Mouse (Mus musculus) hindbrain, embryonic 10.5 days (tissue): ENCODE measurements around the gene Barx1. TPM values are rescaled to one million over a fixed set of nuclear protein-coding genes. Genes with fewer than 3 reads are reported as not detected.

Experiments used
- DNase-seq: peaks from one replicate; pipeline ENCODE4 v3.0.0-alpha.2; 2017; ENCODE audit warnings: low spot score
- H3K27ac ChIP-seq: fragments of 300-500 bp; sonication (generic); 2 replicates; pipeline ENCODE4 v1.5.1; 2016; ENCODE audit warnings: mild to moderate bottlenecking, moderate library complexity
- H3K27me3 ChIP-seq: fragments of 300-500 bp; sonication (generic); 2 replicates; pipeline ENCODE4 v1.6.1; 2016; ENCODE audit warnings: mild to moderate bottlenecking; ENCODE audit not compliant: poor library complexity, insufficient read depth, severe bottlenecking
- H3K36me3 ChIP-seq: fragments of 300-500 bp; sonication (generic); 2 replicates; pipeline ENCODE4 v1.6.1; 2016; ENCODE audit warnings: mild to moderate bottlenecking, moderate library complexity
- H3K4me1 ChIP-seq: fragments of 300-500 bp; sonication (generic); replicated peaks from 2 replicates; pipeline ENCODE4 v1.6.1; 2016; ENCODE audit warnings: mild to moderate bottlenecking
- H3K4me3 ChIP-seq: fragments of 300-500 bp; sonication (generic); 2 replicates; pipeline ENCODE4 v1.5.1; 2016; ENCODE audit warnings: mild to moderate bottlenecking, moderate library complexity
- H3K9me3 ChIP-seq: fragments of 300-500 bp; sonication (generic); 2 replicates; pipeline ENCODE4 v1.6.1; 2016; ENCODE audit warnings: mild to moderate bottlenecking, moderate library complexity
- WGBS: fragments of 180-500 bp; shearing (Covaris S2); methylation state at CpG from one replicate; pipeline ENCODE4 v1.1.7; 2016; 5-methylcytosine and 5-hydroxymethylcytosine counted together
- polyA plus RNA-seq: library from polyadenylated mRNA; unstranded; fragments of >200 nt; fragmentation: Nextera tagmentation; extraction: Ambion mirVana; gene quantifications from 2 replicates; pipeline ENCODE4 v1.2.1, GENCODE M21; 2016

Gene Barx1
- polyA plus RNA-seq, 1 experiment from 2014 or later: 2.9 TPM

DNA sequence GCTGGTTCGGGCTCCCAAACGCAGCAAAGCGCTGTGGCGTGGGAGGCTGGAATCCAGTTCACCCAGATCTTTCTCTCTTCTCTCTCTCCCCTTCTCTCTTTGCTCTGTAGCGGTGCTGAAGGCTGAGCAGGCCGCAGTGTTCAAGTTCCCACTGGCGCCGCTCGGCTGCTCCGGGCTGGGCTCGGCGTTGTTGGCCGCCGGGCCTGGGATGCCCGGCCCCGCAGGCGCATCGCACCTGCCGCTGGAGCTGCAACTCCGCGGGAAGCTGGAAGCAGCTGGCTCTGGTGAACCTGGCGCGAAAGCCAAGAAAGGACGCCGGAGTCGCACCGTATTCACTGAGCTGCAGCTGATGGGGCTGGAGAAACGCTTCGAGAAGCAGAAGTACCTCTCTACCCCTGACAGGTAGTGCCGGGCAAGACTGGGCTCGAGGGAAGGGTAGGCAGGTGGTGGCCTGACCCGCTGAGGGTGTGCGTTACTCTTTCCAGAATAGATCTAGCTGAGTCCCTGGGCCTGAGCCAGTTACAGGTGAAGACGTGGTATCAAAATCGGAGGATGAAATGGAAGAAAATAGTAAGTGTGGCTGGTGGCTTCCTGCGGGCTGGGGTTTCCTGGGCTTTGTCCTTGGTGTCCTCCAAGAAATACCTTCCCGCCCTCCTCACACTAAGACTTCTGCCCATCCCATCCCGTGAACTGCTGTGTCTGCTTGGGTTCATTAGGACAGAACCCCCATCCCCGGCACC is 2.3 kb downstream of the Barx1 start:
- H3K4me3 ChIP-seq: peak overlapping the region; percentile 22
- H3K9me3 ChIP-seq: no peaks in the 10 kb centered on the region
- peak; percentile 55 for DNase-seq
- peaks cover 46% of the 10 kb centered on the region for H3K4me1 ChIP-seq
- WGBS: 1% methylated on average over 39 of the region's 39 CpGs
- no peak overlapping the region for H3K27ac ChIP-seq
- peaks cover 100% of the 10 kb centered on the region for H3K27me3 ChIP-seq
- no peaks in the 10 kb centered on the region for H3K36me3 ChIP-seq

DNA sequence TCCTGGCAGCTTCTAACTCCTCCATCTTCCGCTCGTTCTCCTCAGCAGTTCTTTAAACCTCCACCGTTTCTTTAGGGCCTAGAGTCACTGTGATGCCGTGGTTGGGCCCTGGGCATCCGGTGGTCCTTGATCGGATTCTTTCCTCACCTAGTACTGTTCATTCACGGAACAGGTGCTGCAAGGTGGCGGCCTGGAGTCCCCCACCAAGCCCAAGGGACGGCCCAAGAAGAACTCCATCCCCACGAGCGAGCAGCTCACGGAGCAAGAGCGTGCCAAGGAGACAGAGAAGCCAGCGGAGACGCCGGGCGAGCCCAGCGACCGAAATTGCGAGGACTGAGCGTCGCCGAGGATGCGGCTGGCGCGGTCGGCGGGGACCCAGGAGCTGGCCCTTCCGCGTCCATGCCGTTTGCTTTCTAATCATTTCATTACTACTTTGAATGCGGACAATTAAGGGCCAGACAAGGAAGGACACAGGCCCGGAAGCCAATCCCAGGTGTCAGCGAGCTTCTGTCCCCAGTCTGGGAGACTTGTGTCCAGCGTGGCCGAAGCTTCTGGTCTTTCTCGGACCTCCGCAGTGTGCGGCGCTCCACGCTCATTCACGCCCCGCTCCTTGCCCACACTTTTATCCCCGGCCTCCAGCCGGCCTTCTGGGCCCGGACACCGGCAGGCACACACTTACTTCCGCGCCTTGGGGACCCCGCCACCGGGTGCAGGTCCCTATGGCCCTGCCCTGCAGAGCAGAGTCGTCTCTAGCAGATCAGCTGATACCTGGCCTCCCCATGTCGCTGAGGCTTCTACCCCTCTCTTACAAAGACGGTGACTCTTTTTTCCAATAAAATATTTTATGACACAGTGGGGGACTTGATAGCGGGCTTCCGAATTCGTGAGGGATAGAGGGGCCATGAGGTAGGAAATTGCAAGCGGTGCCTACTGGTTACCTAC is 3.1 kb downstream of the Barx1 start:
- peak; percentile 58 for DNase-seq
- Histone ChIP-seq H3K36me3 (no peaks in the 10 kb centered on the region), H3K27me3 (peaks cover 100% of the 10 kb centered on the region), H3K4me1 (peaks cover 46% of the 10 kb centered on the region), H3K4me3 (peak overlapping the region; percentile 1; the same call in 1 of the 2 replicates), H3K9me3 (no peaks in the 10 kb centered on the region), H3K27ac (no peak overlapping the region)
- WGBS: 1% methylated on average over 58 of the region's 58 CpGs

DNA sequence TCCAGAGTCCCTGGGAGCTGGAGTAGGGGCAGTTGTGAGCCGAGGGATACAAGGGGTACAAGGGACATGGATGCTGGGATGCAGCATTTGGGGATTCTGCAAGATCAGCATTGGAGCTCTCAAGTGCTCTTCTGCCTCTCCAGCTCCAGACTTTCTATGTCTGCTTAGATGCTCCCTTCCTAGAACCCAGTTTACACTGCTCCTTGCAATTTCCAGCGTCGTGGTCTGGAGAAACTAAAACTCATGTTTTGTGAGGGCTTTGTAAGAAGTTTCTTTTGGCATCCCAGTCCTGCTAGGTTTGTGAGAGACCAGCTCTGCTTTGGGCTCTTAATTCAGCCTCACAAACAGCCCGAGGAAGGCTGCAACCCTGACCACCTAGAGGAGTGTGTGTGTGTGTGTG is 4.7 kb downstream of the Barx1 start:
- DNase-seq: peak; percentile 29
- Histone ChIP-seq H3K27me3 (peaks cover 100% of the 10 kb centered on the region), H3K36me3 (no peaks in the 10 kb centered on the region), H3K9me3 (no peaks in the 10 kb centered on the region), H3K4me1 (peaks cover 46% of the 10 kb centered on the region), H3K27ac (no peak overlapping the region), H3K4me3 (no peak overlapping the region)
- 4% methylated on average over 4 of the region's 4 CpGs for WGBS

DNA sequence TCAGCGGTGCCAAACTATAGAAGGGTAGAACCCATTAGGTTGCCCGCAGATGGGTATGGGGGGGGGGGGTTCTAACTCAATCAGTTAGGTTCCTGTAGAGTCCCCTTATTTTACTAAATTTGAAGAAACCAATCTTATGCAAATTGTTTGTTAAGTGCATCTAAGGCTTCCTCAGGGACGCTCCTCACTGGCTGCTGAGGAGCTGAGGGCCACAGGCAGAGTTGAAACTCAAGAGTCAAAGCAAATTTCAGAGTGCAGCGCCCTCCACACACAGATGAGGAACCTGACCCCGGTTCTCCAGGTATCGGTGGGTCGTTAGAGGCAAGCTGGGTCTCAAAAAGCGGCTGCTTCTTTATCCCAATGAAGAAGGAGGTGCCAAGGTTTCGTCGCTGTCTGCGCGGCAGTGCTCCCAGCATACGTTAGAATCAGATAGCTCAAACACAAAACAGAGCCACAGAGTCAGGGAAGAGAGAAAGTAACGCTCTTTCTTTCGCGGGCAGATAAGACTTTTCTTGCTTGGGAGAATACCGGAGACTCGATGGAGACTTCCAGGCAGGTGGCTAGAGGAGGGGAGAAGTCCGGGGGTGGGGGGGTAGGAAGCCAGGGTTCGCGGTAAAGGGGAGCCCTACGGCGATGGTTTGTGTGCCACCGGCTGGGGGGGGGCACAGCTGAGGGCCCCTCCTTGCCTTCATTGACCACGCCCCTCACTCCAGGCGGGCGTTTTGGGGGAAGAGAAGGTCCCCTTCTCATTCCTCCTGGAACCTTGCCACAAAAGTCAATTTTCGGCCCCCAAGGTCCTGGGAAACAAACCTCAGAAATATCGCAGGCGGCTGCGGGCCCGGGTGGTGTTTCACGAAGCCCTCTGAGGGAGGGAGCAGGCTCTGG is 5.5 kb downstream of the Barx1 start:
- H3K4me1 ChIP-seq: peaks cover 43% of the 10 kb centered on the region
- no peaks in the 10 kb centered on the region for H3K36me3 ChIP-seq
- H3K27me3 ChIP-seq: peaks cover 100% of the 10 kb centered on the region
- H3K27ac ChIP-seq: no peak overlapping the region
- under 1% methylated on average over 33 of the region's 33 CpGs for WGBS
- H3K9me3 ChIP-seq: no peaks in the 10 kb centered on the region
- DNase-seq: peak; percentile 38
- peak overlapping the region; percentile 32 for H3K4me3 ChIP-seq

DNA sequence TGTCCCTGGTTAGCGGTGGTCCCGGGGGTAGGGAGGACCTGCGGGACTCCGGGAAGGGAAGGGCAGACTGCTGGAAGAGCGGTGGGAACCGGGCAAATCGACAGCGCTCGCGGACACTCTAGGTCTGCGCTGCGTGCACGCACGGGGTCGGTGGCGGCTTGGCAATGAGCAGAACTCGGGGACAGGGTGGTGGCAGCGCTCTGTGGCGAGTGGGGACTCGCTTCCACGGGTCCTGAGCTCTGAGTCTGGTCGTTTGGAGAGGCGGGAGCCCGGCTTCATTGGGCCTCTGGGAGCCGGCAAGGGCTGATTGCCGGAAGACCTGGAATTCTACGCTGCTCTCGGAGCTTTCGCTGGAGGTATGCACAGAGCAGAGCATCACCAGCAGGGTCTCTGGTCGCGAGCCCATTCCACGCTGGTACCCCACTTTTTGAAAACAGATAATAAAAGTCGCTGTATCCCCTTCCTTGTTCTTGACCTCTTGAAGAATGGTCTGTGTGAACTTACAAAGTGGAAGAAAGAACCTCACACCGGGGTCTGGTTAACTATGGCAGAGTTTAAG is 6.3 kb downstream of the Barx1 start:
- Histone ChIP-seq H3K4me3 (peak overlapping the region; percentile 32), H3K36me3 (no peaks in the 10 kb centered on the region), H3K9me3 (no peaks in the 10 kb centered on the region), H3K27ac (no peak overlapping the region), H3K4me1 (peaks cover 36% of the 10 kb centered on the region), H3K27me3 (peaks cover 100% of the 10 kb centered on the region)
- peak; percentile 58 for DNase-seq
- WGBS: under 1% methylated on average over 34 of the region's 34 CpGs

DNA sequence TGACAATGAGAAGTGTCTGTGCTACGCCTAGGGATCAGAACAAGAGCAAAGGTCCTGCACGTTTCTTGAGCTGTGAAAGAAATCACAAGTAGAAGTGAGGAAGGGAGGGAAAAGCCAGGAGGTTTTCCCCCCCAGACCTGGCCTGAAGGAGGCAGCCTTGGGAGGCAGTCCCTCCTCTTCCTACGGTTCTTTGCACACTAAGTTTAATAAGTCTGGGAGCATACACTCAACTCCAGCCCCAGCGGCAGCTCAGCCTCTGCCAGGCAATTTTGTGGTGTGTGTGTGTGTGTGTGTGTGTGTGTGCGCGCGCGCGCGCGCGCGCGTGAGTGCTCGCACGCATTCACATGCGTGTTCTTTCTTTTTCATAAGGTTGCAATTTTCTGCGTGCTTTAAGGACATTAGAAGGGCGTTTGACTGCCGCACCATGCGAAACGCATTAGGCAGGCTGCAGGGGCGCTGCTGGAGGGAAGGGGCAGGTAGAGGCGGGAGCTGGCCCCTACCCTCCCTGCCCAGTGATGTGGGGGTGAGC is 9.6 kb downstream of the Barx1 start:
- H3K9me3 ChIP-seq: 0 out of 2 replicates have a peak, but pooled peaks cover 4% of the 10 kb centered on the region
- no peak overlapping the region for H3K27ac ChIP-seq
- H3K27me3 ChIP-seq: peaks cover 95% of the 10 kb centered on the region
- 1% methylated on average over 24 of the region's 24 CpGs for WGBS
- no peaks in the 10 kb centered on the region for H3K36me3 ChIP-seq
- DNase-seq: no peak
- H3K4me1 ChIP-seq: peaks cover 25% of the 10 kb centered on the region
- H3K4me3 ChIP-seq: peak overlapping the region; percentile 27

DNA sequence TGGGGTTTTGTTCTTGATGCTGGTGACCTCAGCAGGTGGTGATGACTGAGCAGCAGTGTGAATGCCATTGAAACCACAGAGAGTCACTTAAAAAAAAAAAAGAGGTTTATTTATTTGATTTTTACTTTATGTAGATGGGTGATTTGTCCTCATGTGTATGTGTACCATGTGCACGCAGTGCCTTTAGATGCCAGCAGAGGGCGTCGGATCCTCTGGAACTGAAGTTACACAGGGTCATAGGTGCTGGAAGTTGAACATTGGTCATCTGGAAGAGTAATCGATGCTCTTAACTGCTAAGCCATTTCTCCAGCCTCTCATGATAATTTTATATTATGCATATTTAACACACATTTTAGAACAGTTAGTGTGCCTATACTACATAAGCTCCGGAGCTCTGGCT is 11.8 kb downstream of the Barx1 start:
- WGBS: 83% methylated on average over 5 of the region's 5 CpGs
- Histone ChIP-seq H3K9me3 (0 out of 2 replicates have a peak, but pooled peaks cover 4% of the 10 kb centered on the region), H3K4me3 (no peak overlapping the region), H3K27ac (no peak overlapping the region), H3K27me3 (peaks cover 86% of the 10 kb centered on the region), H3K4me1 (peaks cover 10% of the 10 kb centered on the region), H3K36me3 (no peaks in the 10 kb centered on the region)
- no peak for DNase-seq

DNA sequence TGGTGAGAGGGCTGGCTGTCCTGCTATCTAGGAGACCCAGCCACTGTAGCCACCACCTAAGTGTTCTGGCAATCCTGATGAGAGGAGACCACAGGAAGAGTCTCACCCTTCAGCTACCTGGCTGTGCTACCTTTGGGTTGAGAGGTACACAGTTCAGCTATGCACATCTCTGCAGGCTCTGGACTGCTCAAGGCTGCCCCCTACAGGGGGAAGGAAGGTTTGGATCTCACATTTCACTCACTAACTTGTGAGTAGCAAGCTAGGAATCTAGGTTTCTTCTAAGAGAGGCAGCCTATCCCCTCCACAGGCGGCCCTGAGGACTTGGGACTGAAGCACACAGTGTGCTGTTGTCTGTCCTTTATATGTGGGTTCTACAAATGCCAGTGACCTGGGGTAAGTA is 16.6 kb downstream of the Barx1 start:
- H3K9me3 ChIP-seq: 0 out of 2 replicates have a peak, but pooled peaks cover 4% of the 10 kb centered on the region

DNA sequence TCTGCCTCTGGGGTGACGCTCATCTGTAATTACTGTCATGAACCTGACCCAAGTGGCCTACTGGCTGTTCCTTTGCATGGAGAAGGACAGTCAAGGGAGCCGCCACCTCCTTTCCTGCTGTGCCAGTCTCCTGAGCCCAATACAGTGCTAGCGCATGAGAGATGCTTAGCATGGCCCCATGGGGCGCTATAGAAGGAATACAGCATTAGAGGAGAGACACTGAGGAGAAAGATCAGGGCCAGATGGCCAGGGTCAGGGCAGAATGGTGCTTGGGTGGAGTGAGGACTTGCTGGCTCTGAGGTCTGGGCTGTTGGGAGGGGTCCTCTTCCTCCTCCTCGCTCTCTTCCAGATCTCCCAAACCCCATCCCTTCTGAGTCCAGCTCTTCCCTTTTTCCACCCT is 23.9 kb downstream of the Barx1 start:
- no peak overlapping the region for H3K4me3 ChIP-seq
- WGBS: 37% methylated on average over 5 of the region's 5 CpGs
- peaks cover 8% of the 10 kb centered on the region; the same call in 1 of the 2 replicates for H3K9me3 ChIP-seq
- peaks cover 7% of the 10 kb centered on the region for H3K4me1 ChIP-seq
- H3K36me3 ChIP-seq: no peaks in the 10 kb centered on the region
- H3K27ac ChIP-seq: peak overlapping the region; percentile 50; the same call in 1 of the 2 replicates
- peak; percentile 31 for DNase-seq
- H3K27me3 ChIP-seq: peaks cover 5% of the 10 kb centered on the region

More for the DNA sequence above, 16.6 kb downstream of the Barx1 start:
- no peak overlapping the region for H3K27ac ChIP-seq
- no peaks in the 10 kb centered on the region for H3K36me3 ChIP-seq
- peaks cover 49% of the 10 kb centered on the region for H3K27me3 ChIP-seq
- peak; percentile 36 for DNase-seq
- H3K4me1 ChIP-seq: no peaks in the 10 kb centered on the region
- 46% methylated on average over 1 of the region's 1 CpGs for WGBS
- no peak overlapping the region for H3K4me3 ChIP-seq

DNA sequence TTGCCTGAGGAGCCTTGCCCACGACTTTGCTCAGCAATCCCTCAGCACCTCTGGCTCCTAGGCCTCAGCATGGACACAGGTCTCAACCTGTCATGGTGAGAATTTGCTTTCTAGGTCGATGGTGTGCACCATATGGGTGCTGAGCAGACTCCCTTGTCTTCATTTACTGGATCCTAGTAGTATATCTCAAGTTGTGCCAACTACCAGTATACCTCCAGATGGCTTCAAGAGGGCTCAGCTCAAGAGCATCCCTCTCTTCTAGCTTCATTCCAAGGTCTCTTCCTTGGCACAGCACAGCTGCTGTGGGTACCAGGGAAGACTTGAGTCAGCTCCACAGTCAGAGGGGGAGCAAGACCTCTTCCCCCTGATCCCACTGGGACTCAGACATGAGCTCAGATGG is 29.2 kb downstream of the Barx1 start:
- WGBS: 69% methylated on average over 2 of the region's 2 CpGs
- H3K27ac ChIP-seq: no peak overlapping the region
- H3K27me3 ChIP-seq: no peaks in the 10 kb centered on the region
- no peak overlapping the region for H3K4me3 ChIP-seq
- H3K36me3 ChIP-seq: no peaks in the 10 kb centered on the region
- peaks cover 11% of the 10 kb centered on the region for H3K4me1 ChIP-seq
- peaks cover 8% of the 10 kb centered on the region; the same call in 1 of the 2 replicates for H3K9me3 ChIP-seq
- DNase-seq: no peak

DNA sequence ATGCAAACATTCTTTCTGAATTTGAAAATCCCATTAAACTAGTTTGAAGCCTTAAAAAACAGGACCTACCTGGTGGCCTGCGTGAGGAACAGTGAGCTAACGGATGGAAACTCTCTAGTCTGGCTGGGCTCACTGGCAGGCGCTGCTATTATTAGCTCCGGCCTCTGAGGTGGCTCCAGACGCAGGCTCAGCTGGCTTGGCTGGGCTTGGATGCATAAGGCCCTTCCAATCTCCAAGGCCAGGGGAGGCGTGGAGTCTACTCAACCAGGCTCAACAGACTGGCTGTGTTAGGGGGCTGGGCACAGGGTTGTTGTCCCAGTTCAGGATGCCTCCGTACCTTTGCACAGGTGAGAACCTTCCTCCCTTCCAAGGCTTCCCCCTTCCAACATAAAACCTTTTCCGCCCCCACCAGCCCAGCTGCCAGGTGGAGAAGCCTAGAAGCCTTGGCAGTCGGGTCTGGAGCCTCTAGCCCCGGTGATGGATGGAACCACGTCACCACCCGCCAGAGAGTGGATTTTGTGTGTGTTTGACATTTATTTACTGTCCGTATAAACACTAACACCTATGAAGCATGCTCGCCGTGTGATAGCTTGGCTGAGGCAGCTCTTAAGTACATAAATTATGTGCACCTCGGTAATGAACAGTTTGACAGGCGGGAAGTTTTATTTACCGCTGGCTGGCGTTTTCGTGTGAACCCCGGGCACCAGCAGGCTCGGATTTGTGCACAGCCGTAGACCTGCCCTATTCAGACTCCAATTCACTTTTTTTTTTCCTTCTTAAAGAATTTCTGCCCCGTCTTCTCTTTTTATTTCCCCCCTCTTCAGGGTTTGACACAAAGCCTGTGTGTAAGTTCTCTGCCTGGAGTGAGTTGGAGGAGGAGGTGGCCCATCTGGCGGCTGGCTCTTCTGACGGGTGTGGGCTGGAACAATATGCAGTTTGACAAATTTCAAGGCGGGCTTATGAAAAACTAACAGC is 31.6 kb downstream of the Barx1 start:
- Histone ChIP-seq H3K27ac (no peak overlapping the region), H3K27me3 (no peaks in the 10 kb centered on the region), H3K36me3 (no peaks in the 10 kb centered on the region), H3K4me1 (peaks cover 12% of the 10 kb centered on the region), H3K4me3 (no peak overlapping the region), H3K9me3 (peaks cover 8% of the 10 kb centered on the region; the same call in 1 of the 2 replicates)
- no peak for DNase-seq
- 77% methylated on average over 27 of the region's 27 CpGs for WGBS
